Mouse (Mus musculus) heart, adult 9 months (tissue): ENCODE data around the gene 4933406M09Rik.

Source experiments
- DNase-seq, 2 experiments: peaks; one replicate each; pipeline ENCODE4 v3.0.0; 2022; ENCODE audit warnings: low spot score in 2 of 2

4933406M09Rik gene

DNA sequence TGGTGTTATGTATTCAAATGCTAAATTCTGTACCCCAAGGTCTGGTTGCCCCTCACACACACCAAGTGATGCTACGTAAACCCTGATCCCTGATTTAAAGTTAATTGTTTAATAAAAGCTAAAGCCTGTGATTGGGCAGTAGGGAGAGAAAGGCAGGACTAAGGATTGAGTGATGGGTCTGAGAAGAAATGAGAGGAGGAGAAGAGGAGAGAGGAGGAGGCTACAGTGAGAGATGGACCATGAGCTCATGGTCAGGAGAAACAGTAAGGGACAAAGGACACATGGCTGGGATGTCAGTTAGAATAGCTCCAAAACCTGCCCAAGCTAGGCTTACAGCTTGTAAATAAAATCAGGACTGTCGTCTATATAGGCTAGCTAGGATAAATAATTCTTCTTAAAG is 4.7 kb upstream of the 4933406M09Rik start:
- DNase-seq = no peak

DNA sequence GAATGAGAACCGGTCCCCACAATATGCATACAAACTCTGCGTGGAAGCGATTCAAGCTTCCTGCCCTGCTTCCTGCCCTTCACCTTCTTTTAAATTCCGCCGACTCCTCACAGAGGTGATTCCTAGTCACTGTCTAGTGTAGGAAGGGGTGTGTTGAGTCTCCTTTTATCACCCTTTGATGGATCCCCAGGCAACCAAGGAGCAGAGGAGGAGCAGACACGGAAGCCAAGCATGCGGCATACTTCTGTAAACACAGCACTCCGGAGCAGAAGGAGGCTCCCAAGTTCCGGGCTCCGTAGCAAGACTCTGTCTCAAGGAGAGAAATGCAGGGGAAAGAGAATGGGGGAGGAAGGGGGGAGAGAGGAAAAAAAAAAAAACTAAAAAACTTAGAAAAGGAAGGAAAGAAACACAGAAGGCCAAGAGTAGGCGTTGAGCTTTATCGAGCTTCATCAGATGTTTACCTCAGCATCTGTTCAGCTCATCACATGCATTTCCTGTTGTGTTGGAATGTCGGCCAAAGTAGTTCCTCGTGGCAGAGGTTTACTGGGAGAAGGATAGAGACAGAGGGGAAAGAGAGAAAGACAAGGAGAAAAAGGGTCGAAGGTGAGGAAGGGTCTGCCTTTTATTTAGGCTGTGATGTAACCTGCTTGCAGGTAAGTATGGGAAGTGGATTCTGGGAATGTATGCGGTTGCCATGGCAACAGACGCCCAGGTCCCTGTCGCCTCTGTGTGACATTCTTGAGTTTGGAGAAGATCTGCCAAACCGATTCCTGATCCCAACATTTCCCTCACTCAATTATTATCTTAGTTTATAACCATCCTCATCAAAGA is 3.7 kb upstream of the 4933406M09Rik start:
- peak; percentile 19 to 49 for DNase-seq

DNA sequence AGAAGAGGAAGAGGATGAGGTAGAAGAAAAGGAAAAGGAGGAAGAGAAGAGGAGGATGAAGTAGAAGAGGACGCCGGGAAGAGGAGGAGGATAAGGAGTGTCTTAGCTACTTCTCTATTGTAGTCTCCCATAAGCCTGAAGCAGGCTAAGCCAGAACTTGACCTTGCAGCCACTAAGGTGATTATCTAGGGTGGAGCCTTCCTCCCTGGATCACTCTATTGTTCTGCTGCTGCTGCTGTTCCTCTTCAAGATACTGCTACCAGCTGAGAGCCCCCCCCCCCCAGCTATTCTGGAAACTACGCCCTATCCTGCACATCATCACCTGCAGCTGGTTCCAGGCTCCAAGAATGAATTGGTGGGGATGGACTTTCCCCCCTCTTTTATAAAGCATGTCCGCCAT is 1.2 kb upstream of the 4933406M09Rik start:
- peak; percentile 44 to 64 for DNase-seq

- DNase-seq = no peak
Measured at GRCm38 (mm10) chr1:134385176-134385575, 564 bp upstream of the 4933406M09Rik start.

DNA sequence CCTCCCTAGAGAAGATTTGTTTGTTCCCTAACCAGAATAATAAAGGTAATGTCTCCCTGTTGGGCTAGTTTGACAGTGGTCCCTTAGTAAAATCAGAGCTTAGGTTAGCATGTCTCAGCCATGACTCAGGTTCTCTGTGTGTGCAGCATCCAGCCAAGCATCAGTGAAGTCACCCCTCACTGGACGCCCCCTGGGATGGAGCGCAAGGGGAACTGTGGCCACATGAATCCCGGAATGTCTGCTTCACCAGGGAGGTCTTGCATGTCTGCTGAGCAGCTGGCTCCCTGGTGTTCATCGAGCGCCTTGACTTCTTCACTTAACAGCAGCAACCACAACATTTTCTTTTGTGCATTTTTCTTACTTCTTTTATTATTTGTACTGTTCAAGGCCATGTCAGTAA is 8.1 kb downstream of the 4933406M09Rik start:
- DNase-seq = no peak

GRCm38 (mm10) chr1:134398210-134398609 is 12.5 kb downstream of the 4933406M09Rik start:
- no peak for DNase-seq

DNA sequence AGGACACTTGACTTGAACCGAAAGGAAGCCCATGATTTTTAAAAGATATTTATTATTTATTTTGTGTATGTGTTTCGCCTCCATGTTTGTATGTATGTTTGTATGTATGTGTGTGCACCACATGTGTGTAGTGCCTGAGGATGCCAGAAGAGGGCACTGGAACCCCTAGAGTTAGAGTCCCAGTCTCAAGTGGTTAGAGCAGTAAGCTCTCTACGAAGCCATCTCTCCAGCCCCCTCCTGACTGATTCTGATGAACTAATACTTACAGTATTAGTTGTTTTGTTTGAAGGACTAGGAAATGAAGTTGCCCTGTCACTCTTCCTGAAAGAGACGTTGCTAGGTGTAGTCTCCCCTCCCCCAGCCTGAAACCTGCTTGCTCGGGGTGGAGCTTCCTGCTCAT is 14.0 kb downstream of the 4933406M09Rik start:
- no peak for DNase-seq

GRCm38 (mm10) chr1:134405509-134406413 is 20.0 kb downstream of the 4933406M09Rik start, which contains the start of gene Cyb5r1:
TSS of gene Cyb5r1 (plus strand) at chr1:134405559.
- DNase-seq = peak; percentile 84 to 86

DNA sequence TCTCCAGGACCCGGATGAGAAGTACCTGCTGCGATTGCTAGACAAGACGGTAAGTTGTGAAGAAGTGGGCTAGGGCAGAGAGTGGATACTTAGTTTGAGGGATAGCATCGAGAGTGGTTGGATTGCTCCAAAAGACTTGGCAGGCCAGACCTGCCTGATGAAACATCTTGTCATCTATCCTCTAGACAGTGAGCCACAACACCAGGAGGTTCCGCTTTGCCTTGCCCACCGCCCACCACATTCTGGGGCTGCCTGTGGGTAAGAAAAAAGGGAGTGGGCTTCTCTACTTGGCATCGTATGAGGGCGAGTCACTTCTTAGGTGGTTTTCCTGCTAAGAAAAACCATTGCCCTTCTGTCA is 20.7 kb downstream of the 4933406M09Rik start:
- DNase-seq = no peak

DNA sequence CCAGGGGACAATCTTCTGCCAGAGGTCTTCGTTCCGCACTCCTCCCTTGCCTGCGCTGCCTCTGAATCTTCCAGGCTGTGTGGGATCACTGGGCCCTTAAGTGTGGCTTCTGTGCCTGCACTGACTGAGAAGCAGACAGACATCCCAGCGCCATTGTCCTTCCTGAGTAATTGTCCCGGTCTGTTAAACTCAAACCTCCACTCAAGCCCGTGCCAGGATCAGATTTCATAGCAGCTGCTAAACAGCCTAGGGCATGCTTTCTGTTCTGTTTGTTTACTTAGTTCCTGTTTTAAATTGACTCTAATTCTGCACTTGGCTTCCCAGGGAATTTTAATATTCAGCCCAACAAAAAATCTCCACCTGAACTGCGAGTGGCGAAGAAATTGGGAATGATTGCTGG is 22.3 kb downstream of the 4933406M09Rik start:
- DNase-seq = no peak

DNA sequence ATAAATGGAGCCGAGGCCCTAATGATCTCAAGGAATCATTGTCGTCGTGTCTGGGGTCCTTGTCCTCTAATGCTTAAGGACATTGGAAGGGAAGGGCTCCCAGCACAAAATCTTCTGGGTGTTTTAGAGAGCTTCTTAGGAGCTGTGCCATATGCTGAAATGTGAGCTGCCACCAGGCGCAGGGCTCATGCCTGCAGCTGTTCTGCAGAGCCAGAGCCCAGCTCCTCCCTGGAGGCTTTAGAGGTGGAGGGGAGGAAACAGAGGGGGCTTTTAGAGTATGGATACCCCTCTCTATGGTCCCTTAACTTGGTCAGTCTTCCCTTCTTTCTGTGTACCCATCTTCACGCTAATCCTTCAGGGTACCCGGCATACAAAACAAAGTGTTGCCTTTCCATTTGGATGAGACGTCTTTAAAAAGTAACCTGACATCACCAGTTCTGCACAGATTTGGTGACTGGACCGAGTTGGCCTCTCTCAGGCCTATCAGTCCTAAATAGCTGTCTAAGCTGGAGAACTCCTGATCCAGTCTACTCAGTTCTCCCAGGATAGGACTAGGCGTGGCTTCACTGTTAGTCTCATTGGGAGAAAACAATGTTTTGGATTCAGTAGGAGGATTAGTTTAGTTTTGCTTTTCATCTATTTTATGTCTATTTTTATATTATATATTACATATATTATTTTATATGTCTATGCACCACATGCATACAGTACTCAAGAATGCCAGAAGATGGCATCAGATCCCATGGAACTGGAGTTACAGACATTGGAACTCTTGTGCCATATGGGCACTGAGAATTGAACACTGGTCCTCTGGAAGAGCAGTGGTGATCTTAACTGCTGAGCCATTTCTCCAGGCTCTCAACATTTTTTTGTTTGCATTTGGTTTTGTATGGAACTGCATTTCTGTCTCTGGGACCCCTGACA is 26.2 kb downstream of the 4933406M09Rik start:
- no peak for DNase-seq

DNA sequence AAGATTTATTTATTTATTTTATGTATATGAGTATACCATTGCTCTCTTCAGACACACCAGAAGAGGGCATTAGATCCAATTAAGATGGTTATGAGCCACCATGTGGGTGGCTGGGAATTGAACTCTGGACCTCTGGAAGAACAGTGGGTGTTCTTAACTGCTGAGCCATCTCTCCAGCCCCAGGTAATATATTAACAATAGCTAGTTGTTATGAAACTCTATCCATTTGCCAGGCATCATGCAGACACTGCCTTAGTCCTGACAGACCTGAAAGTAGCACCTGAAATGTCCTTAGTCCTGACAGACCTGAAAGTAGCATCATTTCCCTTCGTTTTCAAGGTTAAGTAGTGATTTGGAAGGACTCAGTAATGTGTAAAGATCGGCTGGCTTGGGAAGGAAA is 28.3 kb downstream of the 4933406M09Rik start:
- DNase-seq = no peak

GRCm38 (mm10) chr1:134414501-134415167 is 28.9 kb downstream of the 4933406M09Rik start:
- no peak for DNase-seq

- peak; percentile 97 to 98 for DNase-seq
Measured at GRCm38 (mm10) chr1:134415168-134415831, 29.6 kb downstream of the 4933406M09Rik start, which contains the start of gene Adipor1. TSS of gene Adipor1 (plus strand) at chr1:134415378.

DNA sequence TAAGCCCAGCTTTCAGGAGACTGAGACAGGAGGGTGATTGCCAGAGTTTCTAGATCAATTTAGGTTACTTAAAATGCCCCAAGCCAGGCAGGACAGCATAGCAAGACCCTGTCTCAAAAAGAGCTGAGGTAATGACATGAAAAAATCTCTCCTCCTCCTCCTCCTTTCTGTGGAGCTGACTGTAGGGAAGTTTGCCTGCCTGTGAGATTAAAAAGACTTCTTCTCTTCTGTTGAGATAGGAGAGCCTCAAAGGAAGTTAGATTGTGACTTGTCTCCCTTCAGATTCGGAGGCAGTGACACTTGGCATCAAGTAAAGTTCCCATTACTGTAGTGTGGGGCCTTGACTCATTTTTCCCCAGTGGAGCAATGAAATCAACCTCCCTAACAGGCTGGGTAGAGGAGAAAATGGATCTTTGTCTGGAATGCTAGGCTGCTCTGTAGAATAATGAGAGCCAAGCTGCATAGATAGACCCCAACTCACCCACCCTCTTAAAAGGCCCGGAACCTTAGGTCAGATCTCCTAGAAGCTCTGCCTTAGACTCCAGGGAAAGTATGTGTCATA is 32.8 kb downstream of the 4933406M09Rik start:
- no peak for DNase-seq

- DNase-seq = no peak
Measured at GRCm38 (mm10) chr1:134419176-134419575, 33.4 kb downstream of the 4933406M09Rik start.

- DNase-seq = peak; percentile 49 to 62
Measured at GRCm38 (mm10) chr1:134419751-134420458, 34.2 kb downstream of the 4933406M09Rik start.

- no peak for DNase-seq
Measured at GRCm38 (mm10) chr1:134423911-134424310, 38.2 kb downstream of the 4933406M09Rik start.

DNA sequence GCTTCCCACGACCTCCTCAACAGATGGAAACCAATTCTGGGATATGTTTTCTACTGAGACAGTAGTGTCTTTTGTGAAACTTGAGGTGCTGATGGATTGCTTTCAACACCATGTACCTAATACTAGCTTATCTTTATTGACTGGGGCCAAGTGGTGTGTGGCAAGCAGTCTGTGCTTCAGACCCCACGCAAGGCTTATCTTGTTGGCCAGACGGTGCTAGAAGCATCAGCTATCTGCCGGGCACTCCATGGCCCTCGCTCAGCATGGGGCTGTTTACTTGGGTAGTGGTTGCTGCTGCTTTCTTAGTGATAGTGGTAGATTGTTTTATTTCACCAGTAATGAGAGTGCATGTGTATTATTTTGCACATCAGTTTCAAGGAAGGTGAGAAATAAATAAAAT is 40.5 kb downstream of the 4933406M09Rik start:
- DNase-seq = no peak
